Mouse (Mus musculus) megakaryocyte, embryonic 14.5 days (primary cell): ENCODE measurements around the gene Ddr1.

Source experiments
- FLI1 ChIP-seq: IDR thresholded peaks from 2 replicates; pipeline ENCODE4 v1.6.1; 2012; ENCODE audit warnings: low read length, inconsistent platforms, mixed read lengths
- GATA1 ChIP-seq: IDR thresholded peaks from 3 replicates; pipeline ENCODE4 v1.6.1; 2012; ENCODE audit warnings: mixed read lengths, low read length, inconsistent platforms, borderline replicate concordance

GRCm38 (mm10) chr17:35696691-35697090, 7.7 kb downstream of the Ddr1 start:
- TF ChIP-seq FLI1 (no peak), GATA1 (no peak)
